Mouse (Mus musculus): Measurements from ENCODE around the gene Gm10073.

The Gm10073 gene

DNA sequence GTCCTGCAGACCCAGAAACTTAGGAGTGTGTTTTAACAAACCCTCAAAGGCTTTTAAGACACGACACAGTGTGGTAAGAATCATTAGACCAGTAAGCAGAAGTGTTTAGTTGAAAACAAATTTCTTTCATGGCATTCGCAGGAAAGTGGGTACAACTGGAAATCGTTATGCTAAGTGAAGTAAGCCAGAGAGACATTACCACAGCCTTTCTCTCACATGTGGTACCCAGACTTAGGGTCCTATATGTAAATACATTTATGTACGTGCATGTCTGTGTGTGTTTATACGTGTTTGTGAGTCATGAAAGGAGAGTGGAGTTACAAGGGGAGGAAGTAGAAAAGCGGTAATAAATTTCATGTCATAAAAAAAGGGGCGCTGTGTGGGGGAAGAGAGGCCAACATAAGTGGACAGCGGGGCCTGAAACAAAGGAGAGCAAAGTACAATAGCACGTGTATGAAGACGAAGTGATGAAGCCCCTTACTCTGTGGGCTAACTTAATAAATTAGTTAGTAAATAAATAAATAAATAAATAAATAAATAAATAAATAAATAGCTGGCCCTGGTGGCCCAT is 24.8 kb downstream of the Gm10073 start:
- no peak for DNase-seq

DNA sequence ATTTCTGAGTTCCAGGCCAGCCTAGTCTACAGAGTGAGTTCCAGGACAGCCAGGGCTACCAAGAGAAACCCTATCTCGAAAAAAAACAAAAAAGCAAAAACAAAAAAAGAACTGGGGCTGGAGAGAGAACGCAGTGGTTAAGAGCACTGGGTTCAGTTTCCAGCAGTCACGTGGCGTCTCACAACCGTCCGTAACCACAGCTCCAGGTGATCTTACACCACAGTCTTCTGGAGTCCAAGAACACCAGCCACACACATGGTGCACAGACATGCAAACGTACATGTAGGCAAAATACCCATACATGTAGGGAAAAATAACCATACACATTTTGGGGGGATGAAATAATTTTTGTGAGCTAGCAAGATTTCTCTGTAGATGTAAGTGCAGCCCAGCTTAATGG is 26.5 kb downstream of the Gm10073 start:
- DNase-seq, result no peak

DNA sequence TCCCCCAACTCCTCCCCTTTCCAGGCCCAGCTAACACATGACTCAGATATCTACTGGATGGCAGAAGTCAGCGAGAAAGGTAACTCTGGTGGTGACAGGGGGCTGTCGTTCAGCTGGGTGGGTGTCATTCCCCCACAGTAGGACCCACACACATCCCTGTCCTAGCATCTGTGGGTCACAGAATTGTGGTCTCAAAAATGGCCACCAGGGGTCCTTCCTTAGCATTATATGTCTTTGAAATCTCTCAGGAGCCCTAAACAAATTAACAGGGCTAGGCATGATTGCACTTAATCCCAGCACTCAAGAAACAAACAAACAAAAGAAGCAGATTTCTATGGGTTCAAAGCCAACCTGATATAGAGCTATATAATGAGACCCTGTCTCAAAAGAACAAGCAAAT is 28.1 kb downstream of the Gm10073 start:
- no peak for DNase-seq

DNA sequence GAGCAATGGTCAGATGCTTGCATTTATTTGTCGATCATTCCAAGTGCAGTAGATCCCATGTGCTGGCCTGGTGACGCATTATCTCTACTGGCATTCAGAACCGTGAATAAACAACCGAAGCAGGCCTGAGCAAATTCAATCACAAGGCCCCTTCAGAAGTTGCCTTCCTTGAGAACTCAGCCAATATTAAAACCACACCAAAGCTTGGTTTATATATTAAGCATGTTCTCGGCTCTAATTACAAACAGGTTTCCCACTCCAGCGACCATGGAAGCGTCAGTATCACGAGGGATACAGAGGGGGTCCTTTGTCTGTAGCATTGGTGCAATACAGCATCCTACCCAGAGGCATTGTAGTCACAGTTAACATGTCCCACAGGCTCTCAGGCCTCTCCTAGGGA is 30.2 kb downstream of the Gm10073 start:
- DNase-seq, result no peak

DNA sequence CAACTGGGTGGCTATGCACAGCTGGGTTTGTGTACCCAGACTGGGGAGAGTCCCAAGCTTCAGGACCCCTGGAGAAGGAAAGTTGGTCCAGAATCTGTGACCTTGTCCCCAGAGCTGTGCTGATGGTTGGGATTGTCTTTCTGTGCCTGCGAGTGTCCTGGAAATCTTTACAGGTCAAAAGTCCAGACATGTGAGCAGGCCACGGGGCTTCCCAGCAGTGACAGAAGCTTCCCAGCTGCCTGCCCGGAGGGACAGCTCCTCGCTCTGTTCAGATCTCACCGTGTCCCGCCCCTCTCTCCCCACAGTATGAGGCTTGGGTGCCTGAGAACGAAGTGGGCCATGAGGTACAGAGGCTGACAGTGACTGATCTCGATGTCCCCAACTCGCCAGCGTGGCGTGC is 32.3 kb downstream of the Gm10073 start:
- no peak for DNase-seq

DNA sequence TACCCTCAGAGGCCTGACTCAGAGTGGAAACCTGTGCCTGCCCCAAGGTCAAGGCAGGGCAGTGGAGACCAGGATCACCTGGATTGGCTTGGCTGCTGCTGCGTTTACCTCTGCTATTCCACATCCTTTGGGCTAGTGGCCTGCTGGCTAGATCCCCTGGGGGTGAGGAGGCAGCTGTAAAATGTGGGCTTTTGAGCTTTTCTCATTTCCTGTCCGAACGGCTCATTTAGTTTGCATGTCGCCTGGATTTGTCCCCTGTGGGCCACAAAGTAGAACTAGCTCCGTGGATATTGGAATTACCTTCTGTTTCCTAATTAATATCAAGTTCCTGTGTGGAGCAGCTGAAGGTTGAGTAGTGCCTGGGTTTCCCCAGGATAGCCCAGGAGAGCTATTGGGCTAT is 34.1 kb downstream of the Gm10073 start:
- DNase-seq, result no peak

DNA sequence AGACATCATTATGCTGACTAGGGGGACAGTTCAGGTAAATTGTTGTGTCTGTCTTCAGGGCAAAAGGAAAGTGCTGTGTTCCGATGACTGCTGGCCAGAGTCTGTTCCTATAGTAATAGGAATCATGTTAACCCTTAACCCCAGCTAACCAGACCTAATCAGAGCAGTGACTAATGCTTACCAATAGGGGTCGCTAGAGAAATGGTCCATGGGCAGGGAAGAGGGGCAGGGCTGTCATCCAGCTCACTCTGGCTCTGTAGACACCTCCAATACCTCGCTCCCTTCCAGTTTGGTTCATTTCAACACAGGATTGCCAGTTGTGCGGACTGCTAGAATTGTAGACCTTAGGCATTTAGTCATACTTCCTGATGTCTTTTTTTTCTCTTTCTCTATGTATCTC is 37.8 kb downstream of the Gm10073 start:
- no peak for DNase-seq

DNA sequence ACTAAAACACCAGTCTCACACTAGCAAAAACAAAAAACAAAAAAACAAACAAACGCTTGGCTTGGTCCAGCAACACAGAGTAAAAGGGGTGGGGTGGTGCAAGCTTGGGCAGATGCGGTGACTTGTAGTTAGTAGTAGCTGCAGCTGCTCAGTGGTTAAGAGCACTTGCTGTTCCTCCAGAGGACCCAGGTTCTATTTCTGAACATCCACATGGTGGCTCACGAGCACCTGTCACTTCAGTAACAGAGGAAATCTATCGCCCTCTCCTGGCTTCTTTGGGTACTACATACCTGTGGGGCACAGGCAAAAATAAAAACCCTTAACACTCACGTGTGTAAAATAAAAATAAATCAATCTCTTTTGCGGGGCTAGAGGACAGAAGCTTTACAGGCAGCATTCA is 38.8 kb downstream of the Gm10073 start:
- DNase-seq, result peak; percentile 12

DNA sequence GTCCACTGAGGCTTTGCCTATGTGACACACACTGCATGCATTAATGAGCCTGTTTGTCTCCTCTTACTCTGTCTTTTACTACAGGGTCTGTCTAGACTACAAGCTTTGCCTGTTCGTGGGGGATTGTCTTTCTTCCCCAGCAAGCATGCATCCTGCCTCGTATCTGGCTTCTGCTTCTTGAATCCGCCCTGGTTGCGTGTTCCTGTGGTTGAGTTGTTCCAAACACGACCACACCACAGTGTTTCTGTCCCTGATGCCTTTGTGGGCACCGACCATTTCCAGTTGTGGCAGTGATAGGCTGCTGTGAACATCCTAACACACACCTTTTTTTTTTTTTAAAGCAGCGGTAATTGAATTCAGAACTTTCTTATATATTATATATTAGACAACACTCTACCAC is 39.6 kb downstream of the Gm10073 start:
- no peak for DNase-seq

DNA sequence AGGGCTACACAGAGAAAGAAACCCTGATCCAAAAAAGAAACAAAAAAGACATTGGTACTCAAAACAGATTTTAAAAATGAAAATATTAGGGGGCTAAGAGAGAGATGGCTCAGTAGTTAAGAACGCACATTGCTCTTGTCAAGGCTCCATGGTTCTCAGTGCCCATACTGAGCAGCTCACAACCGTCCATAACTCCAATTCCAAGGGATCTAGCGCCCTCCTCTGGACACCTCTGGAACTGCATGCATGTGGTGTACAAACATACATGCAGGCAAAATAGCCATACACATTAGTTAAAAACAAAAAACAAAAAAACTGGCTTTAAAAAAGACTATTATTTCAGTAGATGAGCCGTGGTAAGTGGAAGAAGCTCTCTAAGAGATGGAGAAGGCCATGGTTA is 42.7 kb downstream of the Gm10073 start:
- no peak for DNase-seq

DNA sequence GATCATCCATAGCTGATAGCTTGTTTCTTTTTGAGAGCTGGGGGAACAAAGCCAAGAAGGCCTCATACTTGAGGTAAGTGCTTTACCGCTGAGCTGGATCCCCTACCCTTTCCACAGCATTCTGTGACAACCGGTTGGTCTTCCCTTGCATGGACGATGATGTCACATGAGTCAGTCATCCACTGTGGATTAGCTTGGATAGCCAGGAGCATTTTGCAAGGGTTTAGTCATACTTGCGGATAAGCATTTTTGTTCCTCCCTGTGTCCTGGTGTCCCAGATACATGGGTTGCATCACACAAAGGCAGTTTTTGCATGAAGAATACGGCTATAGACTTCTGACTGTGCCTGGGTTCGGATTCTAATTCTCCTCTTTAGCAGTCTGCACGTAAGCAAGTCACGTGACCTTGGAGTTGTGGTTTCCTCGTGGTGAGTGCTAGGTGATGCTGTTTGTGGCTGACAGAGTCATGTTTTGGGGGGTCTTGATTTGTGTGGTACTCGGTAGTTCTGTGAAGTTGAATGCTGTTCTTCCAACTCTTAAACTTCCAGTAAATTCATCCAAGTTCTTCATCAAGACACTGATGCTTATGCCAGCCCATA is 43.3 kb downstream of the Gm10073 start:
- no peak for DNase-seq

DNA sequence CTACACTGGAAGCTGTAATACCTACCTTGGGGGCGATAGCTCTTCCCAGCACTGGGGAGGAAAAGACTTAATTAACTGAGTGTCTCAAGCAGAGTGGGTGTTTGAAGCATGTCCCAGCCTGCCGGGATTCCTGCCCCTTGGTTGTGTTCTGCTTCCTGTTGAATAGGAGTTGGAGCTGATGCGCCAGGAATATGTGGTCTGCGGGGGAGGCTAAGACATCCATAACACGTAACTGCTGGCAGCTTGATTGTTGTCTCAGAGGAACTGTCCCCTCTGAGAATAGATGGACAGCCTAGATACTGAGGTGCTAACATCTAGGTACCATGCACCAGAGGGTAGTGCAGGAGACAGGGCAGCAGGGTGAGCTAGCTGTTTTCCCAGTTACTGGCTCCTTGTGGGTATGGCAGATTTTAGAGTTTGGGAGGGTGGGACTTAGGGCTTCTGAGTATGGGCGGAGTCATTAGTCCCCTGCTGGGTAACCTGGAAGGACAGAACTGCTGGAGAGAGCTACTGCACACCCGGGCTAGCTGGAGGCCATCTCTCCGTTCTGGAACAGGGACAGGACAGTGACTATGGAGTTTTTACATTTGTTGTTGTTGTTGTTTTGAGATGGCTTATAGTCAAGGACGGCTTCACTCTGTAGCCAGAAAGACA is 44.5 kb downstream of the Gm10073 start:
- DNase-seq, result no peak

DNA sequence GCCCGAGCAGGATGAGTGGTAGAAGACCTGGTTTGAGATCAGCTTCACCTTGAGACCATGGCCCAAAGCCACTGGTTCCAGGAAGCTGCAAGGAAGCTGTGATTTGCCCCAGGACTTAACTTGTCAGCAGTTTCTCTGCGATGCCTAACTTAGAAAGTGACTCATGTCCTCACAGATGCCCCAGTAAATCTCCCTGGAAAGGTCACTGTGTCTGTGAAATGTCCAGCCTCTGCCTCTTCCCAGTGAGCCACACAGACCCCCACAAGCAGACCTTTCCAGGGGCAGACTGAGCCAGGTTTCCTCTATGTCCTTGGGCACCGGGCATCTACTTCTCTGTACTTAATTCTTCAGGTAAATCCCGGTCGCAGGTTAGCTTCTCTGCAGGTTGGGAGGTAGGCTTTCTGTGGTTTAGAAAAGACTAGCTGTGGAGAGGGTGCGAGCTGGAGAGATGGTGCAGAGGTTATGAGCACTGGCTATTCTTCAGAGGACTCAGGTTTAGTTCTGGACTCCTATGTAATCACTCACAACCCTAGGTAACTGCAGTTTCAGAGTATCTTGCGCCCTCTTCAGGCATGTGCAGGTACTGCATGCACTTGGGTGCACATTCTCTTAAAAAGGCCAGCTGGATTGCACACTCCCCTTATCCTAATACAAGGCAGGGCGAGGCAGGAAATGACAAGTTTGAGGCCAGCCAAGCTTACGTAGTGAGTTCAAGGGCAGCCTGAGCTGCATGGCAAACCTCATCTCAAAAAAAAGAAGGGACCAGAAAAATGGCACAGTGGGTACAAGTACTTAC is 45.8 kb downstream of the Gm10073 start:
- DNase-seq, result no peak

DNA sequence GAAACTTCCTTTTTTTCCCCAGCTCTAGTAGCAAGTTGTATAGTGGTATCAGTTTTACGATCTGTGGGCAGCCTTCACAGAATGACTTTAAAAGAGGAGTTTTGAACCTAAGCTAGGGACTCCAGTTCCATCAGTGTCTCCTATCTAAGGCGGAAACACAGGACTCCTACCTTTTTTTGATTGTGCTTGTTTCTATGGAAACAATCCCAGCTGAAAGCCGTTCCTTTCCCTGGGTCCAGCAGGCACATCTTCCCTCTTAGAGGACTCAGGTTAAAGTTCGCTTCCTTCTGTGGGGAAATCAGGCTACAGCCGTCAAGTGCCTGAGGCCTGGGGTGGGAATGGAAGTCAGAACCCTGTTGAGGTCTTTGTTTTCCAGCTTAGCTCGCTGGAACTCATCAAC is 46.5 kb downstream of the Gm10073 start:
- DNase-seq, result no peak

All from cerebellum, adult 9-11 months (tissue).